Mouse (Mus musculus): ENCODE measurements around the gene Frmpd4.

- TF ChIP-seq TAL1 (IDR thresholded peaks at IDR 0.05; ENCODE audit: low read length) (no peak), GATA1 (IDR thresholded peaks at IDR 0.05; ENCODE audit: low read length) (no peak)
Measured at GRCm38 (mm10) chrX:167832543-167832942, 744.5 kb downstream of the Frmpd4 start.

Measured in erythroblast, embryonic 14.5 days (primary cell).